Mouse (Mus musculus) C2C12 (cell line): ENCODE measurements around the gene Pla2g4d. TPM values are rescaled to one million over a fixed set of nuclear protein-coding genes. Genes with fewer than 3 reads are reported as not detected.
"Not testable (repeated sequence)": the region's sequence is repeated elsewhere in the genome, so short reads cannot be mapped to it uniquely, and the experiment has no call there.

ENCODE experiments used
- H3K27me3 ChIP-seq: one replicate; pipeline ENCODE4 v1.6.1; 2011; ENCODE audit not compliant: control insufficient read depth, insufficient read depth, insufficient read length
- H3K36me3 ChIP-seq: one replicate; pipeline ENCODE4 v1.6.1; 2011; ENCODE audit not compliant: control insufficient read depth, insufficient read depth
- H3K4me3 ChIP-seq: one replicate; pipeline ENCODE4 v1.5.1; 2011; ENCODE audit warnings: mild to moderate bottlenecking, control low read depth; ENCODE audit not compliant: poor library complexity, insufficient read depth, severe bottlenecking
- H3K79me2 ChIP-seq: one replicate; pipeline ENCODE4 v1.6.1; 2011; ENCODE audit not compliant: control insufficient read depth, insufficient read depth
- H3K79me3 ChIP-seq: one replicate; pipeline ENCODE4 v1.6.1; 2011; ENCODE audit warnings: low read depth, control low read depth
- H3ac ChIP-seq: one replicate; pipeline ENCODE3; 2011; ENCODE audit warnings: low read depth; ENCODE audit not compliant: control insufficient read depth, insufficient read length
- CEBPB ChIP-seq: IDR thresholded peaks from one replicate; pipeline ENCODE4 v1.6.1; 2011; ENCODE audit warnings: low read depth, mild to moderate bottlenecking, control low read depth, moderate library complexity
- CTCF ChIP-seq: IDR thresholded peaks from one replicate; pipeline ENCODE4 v1.5.1; 2011; ENCODE audit not compliant: control insufficient read depth, insufficient read depth, insufficient read length
- FOSL1 ChIP-seq: IDR thresholded peaks from one replicate; pipeline ENCODE4 v1.8.0; 2011; ENCODE audit warnings: mild to moderate bottlenecking, low read length; ENCODE audit not compliant: poor library complexity, insufficient read depth, severe bottlenecking
- MAX ChIP-seq: IDR thresholded peaks from one replicate; pipeline ENCODE4 v1.6.1; 2011; ENCODE audit warnings: mild to moderate bottlenecking, control low read depth
- MYOD1 ChIP-seq: IDR thresholded peaks from one replicate; pipeline ENCODE4 v1.6.1; 2011; ENCODE audit warnings: low read depth; ENCODE audit not compliant: control insufficient read depth, insufficient read length
- MYOG ChIP-seq: IDR thresholded peaks from one replicate; pipeline ENCODE4 v1.6.1; 2011; ENCODE audit not compliant: control insufficient read depth, insufficient read length; ENCODE audit errors: extremely low read depth
- USF1 ChIP-seq: IDR thresholded peaks from one replicate; pipeline ENCODE4 v1.6.1; 2011; ENCODE audit warnings: low read depth, mild to moderate bottlenecking, control low read depth, moderate library complexity
- polyA plus RNA-seq: library from polyadenylated mRNA; unstranded; fragments of >200 nt; fragmentation: generic; extraction: Trizol; gene quantifications from one replicate; pipeline ENCODE4 v1.2.1, GENCODE M21; 2012; ENCODE audit warnings: missing spikeins

The Pla2g4d gene
- polyA plus RNA-seq, 1 experiment, result not detected

DNA sequence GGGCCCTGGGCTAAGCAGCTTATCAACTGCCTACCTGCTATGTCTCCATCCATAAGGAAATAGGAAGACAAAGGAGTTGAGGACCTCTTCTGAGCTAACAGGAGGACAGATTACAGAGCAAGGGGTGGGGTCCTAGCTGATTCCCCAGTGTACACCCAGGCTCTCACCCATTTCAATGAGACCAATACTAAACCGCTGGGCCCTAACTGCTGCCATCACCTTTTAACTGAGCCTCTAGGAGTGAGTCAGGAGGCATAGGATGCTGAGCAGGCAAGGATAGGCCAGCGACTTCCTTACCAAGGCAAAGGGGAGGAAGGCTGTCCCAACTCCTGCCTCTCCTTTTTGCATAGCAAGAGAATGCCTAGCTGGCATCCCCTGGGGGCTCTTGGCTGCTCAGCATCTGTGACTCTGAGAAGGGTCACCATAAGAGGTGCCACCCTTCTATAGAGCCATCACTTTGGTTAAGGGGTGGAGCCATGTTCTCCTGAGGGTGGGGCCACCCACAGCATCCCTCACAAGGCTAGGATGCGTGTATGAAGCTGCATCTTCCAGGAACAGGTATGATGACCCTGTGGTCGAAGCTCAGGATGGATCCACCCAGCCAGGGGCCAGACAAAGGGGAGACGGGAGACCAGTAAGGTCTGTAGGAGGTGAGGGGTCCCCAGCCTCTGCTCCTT, 46.1 kb downstream of the Pla2g4d start:
- H3K36me3 ChIP-seq, result no peaks in the 10 kb centered on the region
- H3ac ChIP-seq, result no peak overlapping the region
- H3K4me3 ChIP-seq, result no peak overlapping the region
- no peak for TF ChIP-seq MYOD1
- TF ChIP-seq USF1, result no peak
- TF ChIP-seq FOSL1, result no peak
- no peak for TF ChIP-seq CTCF
- no peak for TF ChIP-seq MAX
- no peak for TF ChIP-seq MYOG
- TF ChIP-seq CEBPB, result no peak
- H3K79me3 ChIP-seq, result no peaks in the 10 kb centered on the region
- H3K79me2 ChIP-seq, result no peaks in the 10 kb centered on the region
- H3K27me3 ChIP-seq, result peaks cover 21% of the 10 kb centered on the region

DNA sequence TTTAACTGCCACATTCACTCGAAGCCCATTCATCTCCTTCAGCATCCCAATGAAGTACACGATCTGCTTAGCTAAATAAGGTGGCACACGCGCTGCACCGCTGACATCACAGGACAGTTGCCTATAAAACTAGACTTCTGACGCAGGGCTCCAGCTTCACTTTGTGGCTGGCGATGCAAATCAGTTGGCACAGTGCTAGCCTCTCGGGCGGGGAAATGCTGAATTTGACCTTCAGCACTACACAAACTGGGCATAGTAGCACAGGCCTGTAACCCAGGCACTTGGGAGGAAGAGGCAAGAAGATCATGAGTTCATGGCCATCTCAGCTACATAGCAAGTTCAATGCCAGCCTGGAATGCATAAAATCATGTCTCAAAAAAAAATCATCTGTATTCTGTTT, 50.3 kb downstream of the Pla2g4d start:
- H3ac ChIP-seq, H3K4me3 ChIP-seq, H3K36me3 ChIP-seq, H3K79me2 ChIP-seq, H3K79me3 ChIP-seq: not testable (repeated sequence)
- peaks cover 25% of the 10 kb centered on the region for H3K27me3 ChIP-seq

DNA sequence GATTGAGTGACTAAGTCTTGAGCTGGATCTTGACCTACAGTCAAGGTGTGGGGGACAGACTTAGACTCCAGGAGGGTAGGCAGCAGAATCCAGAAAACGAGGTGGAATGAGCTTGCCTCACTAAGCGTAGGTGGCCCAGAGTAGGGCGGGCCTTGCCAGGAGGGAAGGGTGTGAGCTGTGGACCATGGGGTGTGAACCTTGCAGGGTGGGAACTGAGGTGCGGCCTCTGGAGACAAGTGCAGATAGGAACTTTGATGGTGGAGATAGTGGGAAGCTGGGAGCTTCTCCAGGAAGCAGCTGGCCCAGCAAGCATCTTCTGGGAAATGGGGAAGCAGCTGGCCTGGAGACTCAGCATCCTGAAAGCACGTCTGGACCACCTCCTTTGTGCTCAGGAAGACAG, 51.2 kb downstream of the Pla2g4d start:
- TF ChIP-seq CEBPB, result no peak
- no peak for TF ChIP-seq MAX
- TF ChIP-seq MYOG, result no peak
- TF ChIP-seq USF1, result no peak
- TF ChIP-seq CTCF, result no peak
- TF ChIP-seq FOSL1, result no peak
- H3K4me3 ChIP-seq, result no peak overlapping the region
- H3ac ChIP-seq, result no peak overlapping the region
- no peaks in the 10 kb centered on the region for H3K79me3 ChIP-seq
- H3K27me3 ChIP-seq, result peaks cover 20% of the 10 kb centered on the region
- no peaks in the 10 kb centered on the region for H3K36me3 ChIP-seq
- H3K79me2 ChIP-seq, result no peaks in the 10 kb centered on the region

DNA sequence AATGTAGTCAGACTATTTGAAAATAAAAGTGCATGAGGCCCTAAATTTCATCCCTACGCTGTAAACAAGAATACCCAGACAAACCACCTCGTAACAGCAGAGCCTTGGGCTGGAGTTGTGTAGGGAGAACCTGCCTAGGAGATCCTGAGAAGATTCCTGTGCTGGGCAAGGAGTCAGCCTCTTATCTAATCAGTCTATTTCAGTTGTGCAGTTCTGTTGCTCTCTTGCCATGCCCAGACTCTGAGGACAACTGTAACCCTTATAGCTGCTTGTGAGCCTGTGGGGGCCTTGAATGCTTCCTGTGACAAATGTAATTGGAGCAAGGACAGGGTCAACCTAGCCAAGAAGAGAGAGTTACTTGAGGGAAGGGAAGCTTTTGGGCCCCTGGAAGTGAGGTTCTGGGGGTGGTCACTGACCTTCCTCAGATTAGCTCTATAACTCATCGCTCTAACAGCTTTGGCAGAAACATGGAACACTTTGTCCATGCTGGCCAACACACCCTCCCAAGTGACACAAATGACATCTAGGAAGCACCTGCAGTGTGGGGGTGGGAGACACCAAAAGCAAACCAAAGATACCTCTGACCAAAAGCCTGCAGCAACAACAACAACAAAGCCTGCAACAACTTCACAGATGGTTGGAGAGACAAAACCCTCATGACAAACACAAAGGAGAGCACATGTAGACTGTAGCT, 52.9 kb downstream of the Pla2g4d start:
- no peaks in the 10 kb centered on the region for H3K79me2 ChIP-seq
- H3K79me3 ChIP-seq, result no peaks in the 10 kb centered on the region
- H3K4me3 ChIP-seq, result no peak overlapping the region
- H3K36me3 ChIP-seq, result no peaks in the 10 kb centered on the region
- no peak overlapping the region for H3ac ChIP-seq
- no peak for TF ChIP-seq CTCF
- TF ChIP-seq MYOG, result no peak
- TF ChIP-seq MYOD1, result no peak
- peaks cover 18% of the 10 kb centered on the region for H3K27me3 ChIP-seq

DNA sequence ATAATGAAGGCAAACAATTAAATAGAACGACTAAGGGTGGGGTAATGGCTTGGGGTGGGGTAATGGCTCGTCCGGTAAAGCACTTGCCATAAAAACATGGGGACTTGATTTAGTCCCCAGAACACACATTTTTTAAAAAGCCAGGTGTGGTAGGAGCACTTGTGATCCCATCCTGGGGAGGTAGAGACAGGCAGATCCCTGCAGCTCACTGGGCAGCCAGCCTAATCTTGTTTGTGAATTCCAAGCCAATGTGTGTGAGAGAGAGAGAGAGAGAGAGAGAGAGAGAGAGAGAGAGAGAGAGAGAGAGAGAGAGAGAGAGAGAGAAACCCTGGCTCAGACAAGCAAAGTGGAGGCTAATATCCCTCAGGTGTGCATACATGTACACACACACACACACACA, 53.6 kb downstream of the Pla2g4d start:
- Histone ChIP-seq H3K79me3 (no peaks in the 10 kb centered on the region), H3K27me3 (peaks cover 21% of the 10 kb centered on the region), H3K79me2 (no peaks in the 10 kb centered on the region), H3K4me3 (no peak overlapping the region), H3K36me3 (no peaks in the 10 kb centered on the region), H3ac (no peak overlapping the region)
- TF ChIP-seq MYOD1 (no peak), USF1 (no peak), MYOG (no peak), FOSL1 (no peak), CTCF (no peak), CEBPB (no peak)

DNA sequence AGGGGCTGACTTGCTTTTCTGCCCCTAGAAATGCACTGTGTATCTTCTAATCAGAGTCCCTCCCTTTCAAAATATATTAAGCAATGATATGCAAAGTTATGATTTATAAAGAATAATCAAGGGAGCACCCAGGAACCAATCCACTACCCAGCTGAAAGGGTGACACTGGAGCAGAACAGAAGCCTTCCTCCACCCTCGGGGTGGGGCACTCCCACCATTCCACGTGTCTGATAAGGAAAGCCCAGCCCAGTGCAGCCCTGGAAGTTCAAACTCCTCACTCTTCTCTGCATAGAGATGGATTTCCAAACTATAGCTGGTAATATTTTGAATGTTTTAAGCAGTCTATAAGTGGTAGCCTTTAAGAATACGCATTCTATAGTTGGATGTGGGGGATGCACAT, 57.4 kb downstream of the Pla2g4d start:
- H3K27me3 ChIP-seq, result peaks cover 25% of the 10 kb centered on the region
- H3ac ChIP-seq, result no peak overlapping the region
- H3K79me3 ChIP-seq, result no peaks in the 10 kb centered on the region
- H3K79me2 ChIP-seq, result no peaks in the 10 kb centered on the region
- no peaks in the 10 kb centered on the region for H3K36me3 ChIP-seq
- no peak overlapping the region for H3K4me3 ChIP-seq
- TF ChIP-seq MYOG, result no peak
- no peak for TF ChIP-seq MYOD1
- TF ChIP-seq CEBPB, result no peak
- no peak for TF ChIP-seq CTCF
- TF ChIP-seq USF1, result no peak
- no peak for TF ChIP-seq MAX
- TF ChIP-seq FOSL1, result no peak

Other genes starting within 250 kb of the Pla2g4d start
- 60.1 TPM for gene Ehd4, start 134.6 kb downstream of the Pla2g4d start, polyA plus RNA-seq
- not detected for gene Pla2g4e, start 43.9 kb downstream of the Pla2g4d start, polyA plus RNA-seq
- not detected for gene Pla2g4f, start 25.0 kb upstream of the Pla2g4d start, polyA plus RNA-seq
- 12.3 TPM for gene Vps39, start 63.9 kb upstream of the Pla2g4d start, polyA plus RNA-seq
- 2.3 TPM for gene Ganc, start 114.7 kb upstream of the Pla2g4d start, polyA plus RNA-seq
- 9.8 TPM for gene Tmem87a, start 114.9 kb upstream of the Pla2g4d start, polyA plus RNA-seq
- 1.8 TPM for gene Capn3, start 166.8 kb upstream of the Pla2g4d start, polyA plus RNA-seq